Mouse (Mus musculus) MEL (cell line): ENCODE data around the gene Gba2.

Experiments used
- CHD2 ChIP-seq: IDR thresholded peaks from 2 replicates; pipeline ENCODE4 v1.6.1; 2011; ENCODE audit warnings: low read length, improper control_type of control experiment
- CTCF ChIP-seq, 3 experiments: IDR thresholded peaks in 2 of 3; conservative IDR thresholded peaks in 1 of 3; 2 replicates each; pipeline ENCODE4 v1.5.1; 2011 to 2012; ENCODE audit warnings: low read length in 3 of 3, low read depth in 2 of 3, mild to moderate bottlenecking in 2 of 3, improper control_type of control experiment in 1 of 3, inconsistent platforms in 1 of 3, mixed read lengths in 1 of 3, moderate library complexity in 1 of 3; ENCODE audit not compliant: control insufficient read depth in 1 of 3, insufficient read depth in 1 of 3, poor library complexity in 1 of 3, severe bottlenecking in 1 of 3
- E2F4 ChIP-seq: IDR thresholded peaks from 2 replicates; pipeline ENCODE4 v1.6.1; 2011; ENCODE audit warnings: low read depth, low read length, improper control_type of control experiment, borderline replicate concordance
- EP300 ChIP-seq, 2 experiments: IDR thresholded peaks; 2 replicates each; pipeline ENCODE4 v1.6.1; 2011; ENCODE audit warnings: improper control_type of control experiment in 2 of 2, low read length in 2 of 2, low read depth in 1 of 2, mild to moderate bottlenecking in 1 of 2
- MAX ChIP-seq: IDR thresholded peaks from 2 replicates; pipeline ENCODE4 v1.6.1; 2011; ENCODE audit warnings: low read length, improper control_type of control experiment
- NRF1 ChIP-seq: IDR thresholded peaks from 2 replicates; pipeline ENCODE4 v1.6.1; 2014; ENCODE audit warnings: low read depth, mild to moderate bottlenecking, inconsistent platforms, low read length, improper control_type of control experiment, moderate library complexity; ENCODE audit not compliant: poor library complexity, insufficient read depth, severe bottlenecking
- POLR2AphosphoS5 ChIP-seq: IDR thresholded peaks from 2 replicates; pipeline ENCODE4 v1.6.1; 2012; ENCODE audit warnings: low read depth, borderline replicate concordance, mild to moderate bottlenecking, inconsistent platforms, low read length, moderate library complexity, mixed read lengths
- RCOR1 ChIP-seq: IDR thresholded peaks from 2 replicates; pipeline ENCODE4 v1.6.1; 2012; ENCODE audit warnings: low read depth, mild to moderate bottlenecking, inconsistent platforms, low read length, improper control_type of control experiment
- SIN3A ChIP-seq: IDR thresholded peaks from 2 replicates; pipeline ENCODE4 v1.6.1; 2012; ENCODE audit warnings: low read length, improper control_type of control experiment, inconsistent platforms
- UBTF ChIP-seq: IDR thresholded peaks from 2 replicates; pipeline ENCODE4 v1.6.1; 2012; ENCODE audit warnings: low read depth, mild to moderate bottlenecking, inconsistent platforms, low read length, improper control_type of control experiment, moderate library complexity, borderline replicate concordance; ENCODE audit not compliant: insufficient read depth
- ZC3H11A ChIP-seq: IDR thresholded peaks from 2 replicates; pipeline ENCODE4 v1.6.1; 2012; ENCODE audit warnings: low read depth, mild to moderate bottlenecking, inconsistent platforms, low read length, improper control_type of control experiment
- ZKSCAN1 ChIP-seq: IDR thresholded peaks from 2 replicates; pipeline ENCODE4 v1.6.1; 2012; ENCODE audit warnings: low read depth, mild to moderate bottlenecking, inconsistent platforms, low read length, improper control_type of control experiment, moderate library complexity
- ZMIZ1 ChIP-seq: IDR thresholded peaks from 2 replicates; pipeline ENCODE4 v1.6.1; 2012; ENCODE audit warnings: low read depth, mild to moderate bottlenecking, inconsistent platforms, low read length, improper control_type of control experiment, moderate library complexity
- ZNF384 ChIP-seq: IDR thresholded peaks from 2 replicates; pipeline ENCODE4 v1.6.1; 2012; ENCODE audit warnings: low read depth, mild to moderate bottlenecking, inconsistent platforms, low read length, improper control_type of control experiment

DNA sequence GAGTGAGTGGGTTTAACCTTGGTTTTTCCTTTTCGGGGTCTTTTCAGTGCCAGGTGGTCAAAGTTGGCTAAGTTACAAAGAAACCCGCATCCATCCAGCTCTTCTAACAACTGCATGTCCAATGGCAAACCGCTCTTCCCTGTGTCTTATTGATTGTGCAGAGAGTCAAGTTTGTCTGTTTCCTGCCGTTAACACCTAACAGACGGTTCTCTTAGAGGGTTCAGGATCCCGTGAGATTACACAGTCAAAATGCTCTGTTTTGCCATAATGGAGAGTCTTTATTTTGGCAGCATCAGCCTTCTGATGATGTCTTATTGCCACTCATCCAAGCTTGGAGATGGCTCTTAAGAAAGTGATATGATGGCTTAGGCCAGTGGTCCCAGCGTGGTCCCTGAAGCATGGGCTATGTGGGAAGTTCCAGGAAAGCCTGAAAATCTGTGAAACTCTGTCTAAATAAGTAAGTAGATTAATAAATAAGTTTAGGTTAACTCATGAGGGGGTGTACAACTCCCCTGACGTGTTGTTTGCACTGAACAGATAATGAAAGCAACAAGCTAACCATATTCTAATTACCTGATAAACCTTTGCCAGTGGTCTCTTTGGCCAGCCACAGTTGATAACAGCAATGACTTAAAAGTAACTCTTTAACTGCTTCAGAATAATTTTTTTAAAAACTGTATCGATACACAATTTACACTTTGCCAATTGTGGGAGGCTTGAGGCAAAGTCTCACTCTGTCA is 21.7 kb upstream of the Gba2 start:
- TF ChIP-seq CTCF (IDR thresholded peaks at IDR 0.05 in 2 of 3, conservative IDR thresholded peaks at IDR 0.05 in 1 of 3; ENCODE audit: control insufficient read depth in 1 of 3, insufficient read depth in 1 of 3, low read depth in 2 of 3, low read length in 3 of 3, poor library complexity in 1 of 3, severe bottlenecking in 1 of 3) (no peak), UBTF (no peak), MAX (0 out of 2 replicates have a peak, but pooled peaks have one; percentile 36), ZC3H11A (no peak), NRF1 (no peak), EP300 (IDR thresholded peaks at IDR 0.05; ENCODE audit: low read depth in 1 of 2, low read length in 2 of 2) (peak; percentile 83 to 86), RCOR1 (peak; percentile 90), CHD2 (no peak), E2F4 (no peak), POLR2AphosphoS5 (no peak), ZMIZ1 (no peak), ZKSCAN1 (no peak), SIN3A (peak; percentile 76), ZNF384 (no peak)
